Mouse (Mus musculus) forelimb bud, embryonic 11.5 days (tissue): ENCODE data around the gene Syt12.

Experiments used
- DNase-seq: peaks from one replicate; pipeline ENCODE4 v3.0.0-alpha.2; 2012; ENCODE audit warnings: low read depth, low spot score

Gene Syt12

GRCm38 (mm10) chr19:4409062-4409461 lies 68.2 kb downstream of the Syt12 start:
- no peak for DNase-seq

- no peak for DNase-seq
These were observed 72.4 kb downstream of the Syt12 start for GRCm38 (mm10) chr19:4404840-4405239.

GRCm38 (mm10) chr19:4398959-4399358 lies 78.3 kb downstream of the Syt12 start:
- no peak for DNase-seq

DNA sequence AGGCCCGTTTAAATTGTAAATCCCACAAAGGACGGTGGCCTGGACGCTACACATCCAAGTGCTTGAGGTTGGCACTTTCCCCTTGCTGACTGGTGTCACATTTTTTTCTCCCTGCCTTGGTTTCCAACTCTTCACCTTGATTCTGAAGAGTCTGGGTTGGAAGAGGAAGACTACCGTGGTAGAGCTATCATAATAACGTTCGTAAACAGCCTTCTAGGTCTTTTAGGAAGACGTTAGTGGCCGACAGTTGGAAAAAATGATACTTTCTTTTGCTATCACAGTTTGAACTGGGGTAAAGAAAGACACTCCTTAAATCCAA lies 78.7 kb downstream of the Syt12 start:
- peak; percentile 41 for DNase-seq

DNA sequence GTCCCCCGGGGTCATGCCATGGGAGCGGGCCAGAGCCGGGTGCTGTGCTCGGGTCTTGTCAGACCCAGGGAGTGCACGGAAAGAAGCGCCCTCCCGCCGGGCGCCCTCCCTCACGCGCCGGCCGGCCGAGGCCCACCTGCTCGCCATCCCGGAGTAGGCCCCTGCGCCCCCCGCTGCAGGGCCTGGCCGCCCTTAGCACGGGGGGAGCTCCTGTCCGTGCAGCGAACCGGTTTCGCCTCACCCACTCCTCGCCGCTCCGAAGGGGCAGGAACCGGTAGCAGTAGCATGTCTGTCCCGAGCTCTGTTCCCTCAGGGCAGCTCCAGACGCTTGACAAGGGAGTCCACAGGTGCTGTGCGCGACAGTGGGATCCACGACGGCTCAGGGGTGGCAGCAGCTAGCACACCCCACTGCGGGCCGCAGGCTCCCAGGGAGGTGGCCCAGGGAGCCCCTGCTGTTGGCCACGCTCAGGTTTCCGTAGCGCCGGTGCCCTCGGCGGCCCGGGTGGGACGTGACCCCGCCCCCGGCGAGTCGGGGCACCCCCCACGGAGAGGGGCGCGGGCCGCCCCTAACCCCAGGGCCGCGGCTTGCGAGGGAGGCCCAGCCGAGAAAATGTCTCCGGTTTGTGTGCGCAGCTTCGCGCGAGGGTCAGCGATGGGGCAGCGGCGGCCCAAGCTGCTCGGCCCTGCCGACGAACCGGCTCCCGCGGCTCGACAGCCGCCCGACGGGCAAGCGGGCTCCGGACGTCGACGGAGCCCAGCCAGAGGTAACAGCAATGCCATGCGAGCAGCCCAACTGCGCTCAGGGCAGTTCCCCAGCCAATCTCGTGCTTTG lies 79.2 kb downstream of the Syt12 start, which contains the start of gene Kdm2a:
Gene Kdm2a (minus strand): TSS at position 488 of the 832 bp plus-strand sequence.
- peak; percentile 35 for DNase-seq

GRCm38 (mm10) chr19:4396998-4397797 lies 80.0 kb downstream of the Syt12 start:
- DNase-seq: peak; percentile 98

DNA sequence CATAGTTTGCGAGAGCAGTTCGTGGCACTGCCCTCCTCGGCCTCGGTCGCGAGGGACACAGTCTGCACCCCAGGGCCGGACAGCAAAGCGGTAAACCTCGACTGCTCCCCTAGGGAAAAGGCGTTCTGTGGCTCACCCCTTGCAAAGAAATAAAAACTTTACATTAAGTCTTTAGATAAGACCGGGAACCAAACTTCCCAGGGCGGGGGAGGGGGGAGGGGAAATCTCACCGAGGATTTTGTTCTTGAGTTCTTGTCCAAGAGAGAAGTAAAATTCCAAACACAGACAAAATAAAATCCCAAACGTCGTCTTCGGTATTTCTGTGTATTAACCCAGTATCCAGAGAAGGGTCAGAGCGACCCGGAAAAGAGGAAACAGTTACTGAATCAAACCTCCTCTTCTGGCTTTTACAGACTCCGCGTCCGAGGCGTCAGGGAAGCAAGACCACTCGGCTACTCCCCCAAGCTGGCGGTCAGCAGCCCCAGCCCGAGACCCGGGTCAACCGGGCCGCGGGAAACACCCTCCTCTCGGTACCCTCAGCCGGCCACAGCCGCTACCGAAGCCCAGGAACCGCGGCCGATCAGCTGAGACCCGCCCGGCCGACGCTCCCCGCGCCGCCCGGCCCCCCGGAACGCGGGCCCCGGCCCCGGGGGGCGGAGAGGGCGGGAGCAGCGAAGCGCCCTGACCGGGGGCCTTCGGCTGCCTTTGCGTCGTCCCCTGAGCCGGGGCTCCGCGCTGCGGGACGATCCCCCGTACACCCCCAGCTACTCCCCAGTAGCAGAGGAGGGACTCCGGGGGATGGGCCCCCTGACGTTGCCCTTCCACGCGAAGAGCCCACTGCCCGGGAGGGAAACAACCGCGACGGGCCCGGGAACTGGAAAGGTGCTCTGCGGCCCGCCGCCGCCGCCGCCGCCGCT lies 80.9 kb downstream of the Syt12 start:
- DNase-seq: no peak
